Mouse (Mus musculus) small intestine, adult 2 months (tissue): ENCODE data around the gene Fgd4.

Experiments used
- CTCF ChIP-seq: fragments of 200-500 bp; IDR thresholded peaks from 2 replicates; pipeline ENCODE4 v1.5.1; 2012; ENCODE audit warnings: low read depth, mild to moderate bottlenecking, control low read depth, inconsistent platforms, low read length, moderate library complexity, mixed read lengths; ENCODE audit not compliant: insufficient replicate concordance, insufficient read length; ENCODE audit errors: extremely low read depth
- POLR2A ChIP-seq: fragments of 200-500 bp; IDR thresholded peaks from 2 replicates; pipeline ENCODE4 v1.6.1; 2012; ENCODE audit warnings: low read depth, mild to moderate bottlenecking, control low read depth, inconsistent platforms, low read length, moderate library complexity

- no peak for TF ChIP-seq POLR2A
- TF ChIP-seq CTCF: no peak
Observed at GRCm38 (mm10) chr16:16559016-16559877, 41.1 kb downstream of the Fgd4 start.
